Mouse (Mus musculus) G1E (cell line): ENCODE data around the gene Osmr.

Experiments
- CTCF ChIP-seq: IDR thresholded peaks from 2 replicates; pipeline ENCODE4 v1.5.1; 2012; ENCODE audit warnings: low read depth, low read length, inconsistent platforms, mixed read lengths
- GATA2 ChIP-seq: IDR thresholded peaks from 2 replicates; pipeline ENCODE4 v1.6.1; 2012; ENCODE audit warnings: low read depth, low read length, inconsistent platforms, borderline replicate concordance
- POLR2AphosphoS5 ChIP-seq: IDR thresholded peaks from 2 replicates; pipeline ENCODE4 v1.6.1; 2012; ENCODE audit warnings: low read depth, low read length, inconsistent platforms; ENCODE audit not compliant: insufficient replicate concordance

DNA sequence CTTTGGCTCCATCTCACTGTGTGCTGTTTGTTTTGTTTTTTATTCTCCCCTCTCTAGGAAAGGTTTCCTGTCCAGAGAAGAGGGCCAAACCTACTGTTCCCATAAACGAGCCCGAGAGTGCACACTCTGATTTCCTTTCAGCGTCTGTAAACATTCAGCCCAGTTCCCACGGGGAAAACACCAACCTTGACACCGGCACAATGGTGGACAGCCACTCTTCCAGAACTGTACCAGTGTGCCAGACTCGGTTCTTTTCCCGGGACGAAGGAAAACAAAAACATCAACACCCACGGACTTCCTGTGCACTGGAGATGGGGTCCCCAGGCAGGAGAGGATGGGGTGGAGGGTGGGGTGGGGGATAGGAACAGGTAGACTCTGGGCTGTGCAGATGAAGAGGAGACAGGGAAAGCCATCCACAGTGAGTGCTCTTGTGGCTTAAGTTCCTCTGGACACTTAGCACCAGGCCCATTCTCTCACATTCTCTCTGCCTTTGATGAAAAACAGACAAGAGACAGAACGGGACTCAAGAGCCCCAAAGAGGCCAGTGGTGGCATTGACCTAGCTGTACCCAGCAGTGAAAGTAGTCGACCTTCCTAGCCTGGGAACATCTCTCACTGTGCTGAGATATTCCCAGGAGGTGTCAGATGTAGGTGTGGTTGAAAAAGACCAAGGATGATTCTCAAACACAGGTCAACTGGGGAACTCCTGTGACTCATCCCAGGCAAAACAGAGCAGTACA lies 3.0 kb downstream of the Osmr start:
- TF ChIP-seq CTCF (no peak), POLR2AphosphoS5 (no peak), GATA2 (no peak)
